Mouse (Mus musculus): ENCODE measurements at regions not wholly inside any gene's neighbourhood (a gene's known extent, or its start where the extent isn't known, plus 50 kb on each side); places are given as distances from the start of the nearest gene placed in this dataset.

- TF ChIP-seq CTCF (IDR thresholded peaks at IDR 0.05; ENCODE audit: low read depth), result no peak
- TF ChIP-seq EP300 (IDR thresholded peaks at IDR 0.05; ENCODE audit: low read depth), result no peak
Measured at GRCm38 (mm10) chr10:98231017-98231416, 504.5 kb upstream of the C030005K15Rik start.

Data from liver, postnatal 0 days (tissue).